Mouse (Mus musculus) lung, postnatal 0 days (tissue): Measurements from ENCODE around the gene Fbxw8.

Source experiments
- CTCF ChIP-seq: IDR thresholded peaks from 2 replicates; pipeline ENCODE4 v1.5.1; 2016; ENCODE audit warnings: antibody characterized with exemption, mild to moderate bottlenecking
- EP300 ChIP-seq: IDR thresholded peaks from 2 replicates; pipeline ENCODE4 v1.6.1; 2016; ENCODE audit warnings: antibody characterized with exemption, mild to moderate bottlenecking, control low read depth

GRCm38 (mm10) chr5:118017527-118017926 lies 137.7 kb downstream of the Fbxw8 start:
- TF ChIP-seq EP300 (no peak), CTCF (no peak)
